Mouse (Mus musculus) cortical plate, adult 2 months (tissue): Measurements from ENCODE around the gene Dennd2c.

Source experiments
- CTCF ChIP-seq: fragments of 200-500 bp; IDR thresholded peaks from 2 replicates; pipeline ENCODE4 v1.5.1; 2011; ENCODE audit warnings: mild to moderate bottlenecking, control low read depth, low read length; ENCODE audit not compliant: insufficient read depth; ENCODE audit errors: extremely low read depth
- POLR2A ChIP-seq: fragments of 200-500 bp; IDR thresholded peaks from 2 replicates; pipeline ENCODE4 v1.6.1; 2011; ENCODE audit warnings: mild to moderate bottlenecking, low read length, control low read depth; ENCODE audit not compliant: insufficient read depth; ENCODE audit errors: extremely low read depth

DNA sequence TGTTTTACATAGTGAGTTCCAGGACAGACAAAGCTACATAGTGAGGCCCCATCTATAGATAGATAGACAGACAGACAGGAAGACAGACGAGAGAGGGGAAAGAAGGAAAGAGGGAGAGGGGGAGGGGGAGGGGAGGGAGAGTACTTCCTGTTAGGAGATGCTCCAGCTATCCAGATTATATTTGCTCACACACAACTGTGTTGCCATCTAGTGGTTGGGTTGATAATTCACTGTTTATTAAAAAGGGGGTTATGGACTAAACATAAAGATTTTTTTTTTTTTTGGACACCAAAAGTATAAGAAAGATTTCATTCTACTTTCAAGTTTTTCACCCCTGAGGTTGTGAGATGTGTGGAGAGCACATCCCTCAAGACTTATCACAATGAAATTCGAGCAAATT, 1.7 kb upstream of the Dennd2c start:
- TF ChIP-seq CTCF (no peak), POLR2A (no peak)
